Mouse (Mus musculus): ENCODE results near the gene Olfr1138. TPM values are rescaled to one million over a fixed set of nuclear protein-coding genes. Genes with fewer than 3 reads are reported as not detected.

Olfr1138 gene
- not detected in 2 replicates for polyA plus RNA-seq (2012; rRNA removed)

DNA sequence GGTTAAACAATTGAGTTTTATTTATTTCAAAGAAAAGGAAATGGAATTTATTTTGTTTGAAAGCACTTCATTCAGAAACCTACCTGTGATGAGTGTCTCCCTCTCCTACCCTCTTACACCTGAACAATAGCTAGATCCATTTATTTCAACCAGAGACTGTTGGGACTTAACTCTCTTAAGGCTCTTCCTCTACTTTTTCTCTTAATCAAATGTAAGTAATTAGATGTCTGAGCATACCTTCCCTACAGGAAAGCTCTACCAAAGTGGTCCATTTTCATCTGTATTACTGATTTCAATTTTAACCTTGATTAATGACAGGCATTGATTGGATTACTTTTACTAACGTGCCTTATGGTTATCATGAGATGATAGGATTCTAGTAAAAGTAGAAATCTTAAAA is at the start of gene Olfr1138:
Gene Olfr1138, minus strand, starts transcription at position 101 of the 400 bp plus-strand sequence.
- Histone ChIP-seq H3K4me1 (ENCODE audit: control insufficient read depth, insufficient read depth, low read length) (no peaks in the 10 kb centered on the region), H3K4me3 (replicated peaks; ENCODE audit: extremely low read depth, low read depth, low read length) (no peak within 1 kb of the TSS)
- DNase-seq, result no peak
- 71% methylated on average over 1 of the region's 1 CpGs for WGBS
- TF ChIP-seq POLR2A (IDR thresholded peaks at IDR 0.05; ENCODE audit: borderline replicate concordance, extremely low read depth, low read depth, low read length), result no peak
- no peak for TF ChIP-seq CTCF (IDR thresholded peaks at IDR 0.05; ENCODE audit: insufficient read depth, low read length)

DNA sequence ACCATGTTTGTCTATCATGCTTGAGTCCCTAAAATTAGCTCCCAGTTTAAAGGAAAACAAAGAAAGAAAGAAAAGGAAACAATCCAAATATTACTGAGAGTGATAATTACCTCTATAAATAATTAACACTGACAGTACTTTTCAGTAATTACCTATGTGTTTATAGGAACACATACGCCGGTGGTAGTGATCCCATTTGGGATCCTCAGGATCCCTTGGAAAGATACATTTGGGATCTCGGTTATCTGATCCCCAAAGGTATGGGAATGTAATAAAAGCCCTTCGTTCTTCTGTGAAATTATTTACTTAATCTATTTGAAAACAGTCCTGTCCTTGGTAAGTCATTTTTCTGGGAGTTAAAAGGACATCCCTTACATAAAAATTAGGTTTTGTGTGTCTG is 39.4 kb upstream of the Olfr1138 start, which contains the start of gene Olfr152:
Gene Olfr152, plus strand, starts transcription at position 301 of the 400 bp plus-strand sequence.
- no peaks in the 10 kb centered on the region for H3K4me1 ChIP-seq (ENCODE audit: control insufficient read depth, insufficient read depth, low read length)
- TF ChIP-seq CTCF (IDR thresholded peaks at IDR 0.05; ENCODE audit: insufficient read depth, low read length) (no peak), POLR2A (IDR thresholded peaks at IDR 0.05; ENCODE audit: borderline replicate concordance, extremely low read depth, low read depth, low read length) (no peak)
- no peak for DNase-seq
- 69% methylated on average over 4 of the region's 4 CpGs for WGBS
- H3K4me3 ChIP-seq (replicated peaks; ENCODE audit: extremely low read depth, low read depth, low read length), result no peak within 1 kb of the TSS

DNA sequence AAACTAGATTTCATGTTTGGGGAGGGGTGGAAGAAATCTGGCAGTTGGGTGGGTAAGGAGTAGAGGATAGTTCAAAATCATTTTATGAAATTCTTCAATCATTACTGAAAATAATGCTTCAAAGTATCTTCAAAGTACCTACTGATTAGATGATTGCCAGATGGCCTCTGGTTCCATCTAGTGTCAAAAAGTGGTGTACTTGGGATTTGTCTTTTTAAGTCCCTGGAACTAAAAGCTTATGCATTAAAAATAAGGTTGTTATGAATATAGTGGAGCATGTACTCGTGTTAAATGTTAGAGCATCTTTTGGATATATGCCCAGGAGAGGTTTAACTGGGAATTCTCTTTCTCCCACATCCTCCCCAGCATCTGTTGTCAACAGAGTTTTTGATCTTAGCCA is 36.4 kb upstream of the Olfr1138 start:
- WGBS, result 32% methylated on average over 1 of the region's 1 CpGs
- DNase-seq, result no peak
- TF ChIP-seq POLR2A (IDR thresholded peaks at IDR 0.05; ENCODE audit: borderline replicate concordance, extremely low read depth, low read depth, low read length) (no peak), CTCF (IDR thresholded peaks at IDR 0.05; ENCODE audit: insufficient read depth, low read length) (no peak)
- H3K4me3 ChIP-seq (replicated peaks; ENCODE audit: extremely low read depth, low read depth, low read length), result no peak overlapping the region
- no peaks in the 10 kb centered on the region for H3K4me1 ChIP-seq (ENCODE audit: control insufficient read depth, insufficient read depth, low read length)

DNA sequence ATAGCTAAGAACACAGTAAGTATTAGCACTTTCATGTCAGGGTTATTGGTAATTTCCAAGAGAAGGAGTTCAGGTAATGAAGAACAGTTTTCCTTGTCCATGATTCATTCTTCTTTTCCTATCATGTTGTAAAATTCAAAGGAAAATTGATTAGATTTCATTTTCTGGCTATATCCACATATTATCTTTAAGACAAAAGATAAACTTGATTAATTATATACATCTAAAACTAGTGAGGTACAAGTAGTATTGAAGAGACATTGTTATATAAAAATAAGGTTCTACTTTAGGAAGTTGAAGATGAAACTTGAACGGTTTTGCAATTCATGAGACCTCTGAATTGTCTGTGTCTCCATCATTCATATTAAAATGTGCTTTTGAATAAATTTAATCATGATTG is 14.1 kb upstream of the Olfr1138 start, which contains the start of gene Olfr1141:
Gene Olfr1141, minus strand, starts transcription at position 101 of the 400 bp plus-strand sequence.
- 68% methylated on average over 1 of the region's 1 CpGs for WGBS
- Histone ChIP-seq H3K4me3 (replicated peaks; ENCODE audit: extremely low read depth, low read depth, low read length) (no peak within 1 kb of the TSS), H3K4me1 (ENCODE audit: control insufficient read depth, insufficient read depth, low read length) (no peaks in the 10 kb centered on the region)
- TF ChIP-seq POLR2A (IDR thresholded peaks at IDR 0.05; ENCODE audit: borderline replicate concordance, extremely low read depth, low read depth, low read length) (no peak), CTCF (IDR thresholded peaks at IDR 0.05; ENCODE audit: insufficient read depth, low read length) (no peak)
- no peak for DNase-seq

DNA sequence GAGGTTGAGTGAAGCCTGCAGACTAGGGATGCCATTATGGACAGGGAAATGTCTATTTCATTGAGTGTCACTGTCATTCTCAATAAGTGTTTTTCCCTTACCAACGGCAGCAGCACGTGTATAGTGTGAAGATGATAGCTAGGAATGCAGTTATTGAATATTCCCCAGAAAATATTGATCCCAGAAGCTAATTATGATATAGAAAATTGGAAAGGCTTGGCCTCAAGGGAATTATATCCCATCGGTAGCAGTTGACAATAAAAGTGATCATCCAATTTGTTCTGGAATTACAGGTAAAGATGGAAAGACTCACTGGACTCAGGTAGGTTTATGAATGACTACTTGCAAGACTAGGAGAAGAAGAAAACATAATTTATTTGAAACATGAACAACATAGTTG is 3.7 kb upstream of the Olfr1138 start, which contains the start of gene Olfr1140:
Gene Olfr1140, plus strand, starts transcription at position 301 of the 400 bp plus-strand sequence.
- TF ChIP-seq POLR2A (IDR thresholded peaks at IDR 0.05; ENCODE audit: borderline replicate concordance, extremely low read depth, low read depth, low read length), result no peak
- no peak for TF ChIP-seq CTCF (IDR thresholded peaks at IDR 0.05; ENCODE audit: insufficient read depth, low read length)
- H3K4me1 ChIP-seq (ENCODE audit: control insufficient read depth, insufficient read depth, low read length), result no peaks in the 10 kb centered on the region
- 76% methylated on average over 3 of the region's 3 CpGs for WGBS
- no peak for DNase-seq
- no peak within 1 kb of the TSS for H3K4me3 ChIP-seq (replicated peaks; ENCODE audit: extremely low read depth, low read depth, low read length)

DNA sequence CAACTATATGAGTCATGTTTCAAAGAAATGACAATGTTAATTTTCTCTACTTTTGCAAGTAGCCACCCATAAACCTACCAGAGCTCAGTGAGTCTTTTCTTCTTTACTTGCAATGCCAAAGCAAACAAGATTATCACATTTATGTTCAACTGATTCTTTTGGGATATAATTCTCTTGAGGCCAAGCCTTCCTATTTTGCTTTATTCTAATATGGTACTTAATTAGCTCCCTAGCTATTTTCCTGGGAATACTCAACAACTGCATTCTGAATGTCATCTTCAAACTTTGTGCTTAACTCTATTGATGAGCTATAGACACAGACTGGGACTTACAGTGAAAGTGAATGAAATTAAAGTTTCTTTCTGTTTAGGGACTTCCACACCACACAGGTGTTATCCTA is 26.7 kb downstream of the Olfr1138 start, which contains the start of gene Olfr1137:
Gene Olfr1137, minus strand, starts transcription at position 101 of the 400 bp plus-strand sequence.
- DNase-seq, result no peak
- TF ChIP-seq POLR2A (IDR thresholded peaks at IDR 0.05; ENCODE audit: borderline replicate concordance, extremely low read depth, low read depth, low read length), result no peak
- no peak for TF ChIP-seq CTCF (IDR thresholded peaks at IDR 0.05; ENCODE audit: insufficient read depth, low read length)

DNA sequence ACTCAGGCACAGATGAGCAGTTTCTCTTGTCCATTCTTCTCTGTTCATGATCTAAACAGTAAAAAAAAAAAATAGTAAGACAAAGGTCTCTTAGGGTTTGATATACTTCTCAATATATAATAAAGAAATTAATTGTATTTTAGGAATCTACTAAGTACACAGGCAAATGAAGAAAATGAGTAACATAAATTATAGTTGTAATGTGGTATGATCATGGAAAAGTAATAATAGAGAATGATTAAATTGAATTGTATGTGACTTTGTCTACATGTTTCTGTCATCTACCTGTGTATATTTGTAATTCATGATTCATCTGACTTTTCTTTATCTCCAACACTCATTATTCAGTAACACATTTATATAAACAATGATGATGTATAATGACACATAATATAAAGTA is 45.9 kb downstream of the Olfr1138 start, which contains the start of gene Olfr1136:
Gene Olfr1136, minus strand, starts transcription at position 101 of the 400 bp plus-strand sequence.
- no peak for TF ChIP-seq CTCF (IDR thresholded peaks at IDR 0.05; ENCODE audit: insufficient read depth, low read length)
- no peak for TF ChIP-seq POLR2A (IDR thresholded peaks at IDR 0.05; ENCODE audit: borderline replicate concordance, extremely low read depth, low read depth, low read length)
- no peaks in the 10 kb centered on the region for H3K4me1 ChIP-seq (ENCODE audit: control insufficient read depth, insufficient read depth, low read length)

More for the DNA sequence above, 26.7 kb downstream of the Olfr1138 start, which contains the start of gene Olfr1137:
- H3K4me3 ChIP-seq (replicated peaks; ENCODE audit: extremely low read depth, low read depth, low read length), result no peak within 1 kb of the TSS
- H3K4me1 ChIP-seq (ENCODE audit: control insufficient read depth, insufficient read depth, low read length), result no peaks in the 10 kb centered on the region

More for the DNA sequence above, 45.9 kb downstream of the Olfr1138 start, which contains the start of gene Olfr1136:
- no peak for DNase-seq
- no peak within 1 kb of the TSS for H3K4me3 ChIP-seq (replicated peaks; ENCODE audit: extremely low read depth, low read depth, low read length)

Other genes starting within 250 kb of the Olfr1138 start
- gene Pramel7, start 242.9 kb downstream of the Olfr1138 start, polyA plus RNA-seq (2012; rRNA removed), result not detected in 2 replicates
- not detected in 2 replicates for gene Pramel6, start 233.4 kb downstream of the Olfr1138 start, polyA plus RNA-seq (2012; rRNA removed)
- not detected in 2 replicates for gene Olfr153, start 208.2 kb downstream of the Olfr1138 start, polyA plus RNA-seq (2012; rRNA removed)
- gene Olfr1128, start 194.4 kb downstream of the Olfr1138 start, polyA plus RNA-seq (2012; rRNA removed), result not detected in 2 replicates
- not detected in 2 replicates for gene Olfr1129, start 166.1 kb downstream of the Olfr1138 start, polyA plus RNA-seq (2012; rRNA removed)
- gene Olfr1130, start 133.8 kb downstream of the Olfr1138 start, polyA plus RNA-seq (2012; rRNA removed), result not detected in 2 replicates
- not detected in 2 replicates for gene Olfr1131, start 112.9 kb downstream of the Olfr1138 start, polyA plus RNA-seq (2012; rRNA removed)
- gene Olfr1132, start 102.4 kb downstream of the Olfr1138 start, polyA plus RNA-seq (2012; rRNA removed), result not detected in 2 replicates
- not detected in 2 replicates for gene Olfr1133, start 92.6 kb downstream of the Olfr1138 start, polyA plus RNA-seq (2012; rRNA removed)
- gene Olfr1134, start 81.5 kb downstream of the Olfr1138 start, polyA plus RNA-seq (2012; rRNA removed), result not detected in 2 replicates
- not detected in 2 replicates for gene Olfr1135, start 66.3 kb downstream of the Olfr1138 start, polyA plus RNA-seq (2012; rRNA removed)
- not detected in 2 replicates for gene Olfr1136, start 46.0 kb downstream of the Olfr1138 start, polyA plus RNA-seq (2012; rRNA removed)
- gene Olfr1137, start 26.8 kb downstream of the Olfr1138 start, polyA plus RNA-seq (2012; rRNA removed), result not detected in 2 replicates
- gene Olfr1140, start 3.8 kb upstream of the Olfr1138 start, polyA plus RNA-seq (2012; rRNA removed), result not detected in 2 replicates
- not detected in 2 replicates for gene Olfr1141, start 14.0 kb upstream of the Olfr1138 start, polyA plus RNA-seq (2012; rRNA removed)
- not detected in 2 replicates for gene Olfr152, start 39.5 kb upstream of the Olfr1138 start, polyA plus RNA-seq (2012; rRNA removed)
- gene Olfr1143, start 60.6 kb upstream of the Olfr1138 start, polyA plus RNA-seq (2012; rRNA removed), result not detected in 2 replicates
- not detected in 2 replicates for gene Olfr1145, start 69.8 kb upstream of the Olfr1138 start, polyA plus RNA-seq (2012; rRNA removed)
- not detected in 2 replicates for gene Olfr1148, start 90.6 kb upstream of the Olfr1138 start, polyA plus RNA-seq (2012; rRNA removed)
- not detected in 2 replicates for gene Olfr1150-ps1, start 104.0 kb upstream of the Olfr1138 start, polyA plus RNA-seq (2012; rRNA removed)
- not detected in 2 replicates for gene Olfr1151, start 115.9 kb upstream of the Olfr1138 start, polyA plus RNA-seq (2012; rRNA removed)
- not detected in 2 replicates for gene Olfr1152, start 126.5 kb upstream of the Olfr1138 start, polyA plus RNA-seq (2012; rRNA removed)
- gene Olfr1153, start 155.0 kb upstream of the Olfr1138 start, polyA plus RNA-seq (2012; rRNA removed), result not detected in 2 replicates
- not detected in 2 replicates for gene Olfr1154, start 165.2 kb upstream of the Olfr1138 start, polyA plus RNA-seq (2012; rRNA removed)
- gene Olfr1155, start 205.2 kb upstream of the Olfr1138 start, polyA plus RNA-seq (2012; rRNA removed), result not detected in 2 replicates
- not detected in 2 replicates for gene Olfr1156, start 213.1 kb upstream of the Olfr1138 start, polyA plus RNA-seq (2012; rRNA removed)
- gene Olfr1157, start 228.3 kb upstream of the Olfr1138 start, polyA plus RNA-seq (2012; rRNA removed), result not detected in 2 replicates
- gene Olfr74, start 234.7 kb upstream of the Olfr1138 start, polyA plus RNA-seq (2012; rRNA removed), result not detected in 2 replicates